Mouse (Mus musculus) Patski (cell line): ENCODE results near the gene Ubiad1. TPM values are rescaled to one million over a fixed set of nuclear protein-coding genes. Genes with fewer than 3 reads are reported as not detected.
A peak's percentile ranks its signal among the peaks of the same experiment; 100 is the strongest.

Experiments
- ATAC-seq: fragments of 100-300 bp; one replicate; pipeline ENCODE4 v1.8.0; 2021
- CTCF ChIA-PET: fragments of 350-600 bp; sonication (Branson Sonifier 250); formaldehyde crosslinking; loops from one replicate; lab custom pipeline; 2022; ENCODE audit warnings: inconsistent platforms; lab: Charles Lee
- POLR2A ChIA-PET: fragments of 350-600 bp; sonication (Branson Sonifier 250); formaldehyde crosslinking; loops from one replicate; lab custom pipeline; 2022; ENCODE audit warnings: antibody characterized with exemption, inconsistent platforms; lab: Charles Lee
- DNase-seq: peaks from one replicate; pipeline ENCODE4 v3.0.0-alpha.2; 2011; ENCODE audit warnings: low read depth, low spot score
- H3K27me3 ChIP-seq: fragments of 371-371 bp; one replicate; pipeline ENCODE4 v1.5.1; 2021
- CTCF ChIP-seq: fragments of 100-300 bp; IDR thresholded peaks from one replicate; pipeline ENCODE4 v1.5.1; 2021
- in situ Hi-C: fragments of 300-500 bp; cut with MboI; formaldehyde crosslinking; loops from 3 replicates; pipeline ENCODE4 v1.11.1; 2018; ENCODE audit warnings: low pct_unique_long_range_greater_than_20kb, mixed read lengths
- polyA plus RNA-seq: library from polyadenylated mRNA; unstranded; gene quantifications from one replicate; pipeline ENCODE4 v1.2.3, GENCODE M21; 2021

The Ubiad1 gene
- polyA plus RNA-seq, 1 experiment from 2014 or later = 18.0 TPM

GRCm38 (mm10) chr4:148405255-148405788 lies 39.2 kb downstream of the Ubiad1 start:
- no peak for DNase-seq
- CTCF ChIA-PET = interaction anchor here (2.0 kb wide), 1 partner anchor 25 kb away, joined by 6 read pairs; no protein-coding TSS in a partner anchor
- POLR2A ChIA-PET = no interaction called here
- ATAC-seq = no peak
- in situ Hi-C loops = no loop called here
- peaks cover 12% of the 10 kb centered on the region for H3K27me3 ChIP-seq
- TF ChIP-seq CTCF = no peak

DNA sequence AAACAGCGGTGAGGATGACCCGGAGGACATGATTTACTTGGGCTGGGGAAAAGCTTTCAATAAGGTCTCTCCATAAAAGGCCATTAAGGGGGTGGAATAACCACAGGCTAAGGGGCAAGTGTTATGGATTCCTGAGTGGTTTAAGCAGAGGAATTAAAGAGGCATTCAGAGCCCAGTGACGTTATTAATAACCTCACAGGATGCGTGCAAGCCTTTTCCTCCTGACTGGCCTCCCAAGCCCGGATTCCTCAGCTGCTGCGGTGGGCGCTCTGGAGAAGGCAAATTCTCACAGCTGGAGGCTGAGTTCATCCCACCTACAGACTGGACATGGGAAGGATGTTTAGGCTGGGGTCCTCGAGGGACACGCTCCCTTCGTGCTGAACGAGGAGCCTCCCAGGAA lies 39.8 kb downstream of the Ubiad1 start:
- POLR2A ChIA-PET = no interaction called here
- ATAC-seq = peak; percentile 65
- H3K27me3 ChIP-seq = peaks cover 12% of the 10 kb centered on the region
- in situ Hi-C loops = no loop called here
- TF ChIP-seq CTCF = no peak
- CTCF ChIA-PET = interaction anchor here (0.6 to 2.0 kb wide), 2 partner anchors 25 to 1889 kb away, joined by 3 to 6 read pairs; no protein-coding TSS in a partner anchor
- peak; percentile 30 for DNase-seq

DNA sequence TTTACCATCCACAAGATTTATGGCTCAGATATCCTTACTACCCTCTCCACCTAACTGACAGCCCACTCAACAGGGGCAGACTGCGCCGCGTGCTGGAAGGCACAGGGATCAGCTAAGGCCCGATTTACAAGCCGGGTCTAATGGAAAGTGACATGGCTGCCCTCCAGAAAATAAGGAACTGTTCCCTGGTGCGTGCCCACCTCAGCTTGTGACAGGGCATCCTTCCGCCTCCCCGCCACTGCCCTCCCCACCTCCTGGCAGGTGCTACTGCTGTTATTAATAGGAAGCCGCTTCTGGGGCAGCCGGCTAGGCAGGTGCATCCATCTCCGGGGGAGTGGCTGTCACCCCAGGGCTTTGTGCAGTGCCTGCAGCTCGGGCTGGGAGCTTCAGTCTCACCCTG lies 41.2 kb downstream of the Ubiad1 start:
- peaks cover 10% of the 10 kb centered on the region for H3K27me3 ChIP-seq
- in situ Hi-C loops = no loop called here
- CTCF ChIA-PET = interaction anchor here (2.0 kb wide), 1 partner anchor 27 kb away, joined by 6 read pairs; no protein-coding TSS in a partner anchor

DNA sequence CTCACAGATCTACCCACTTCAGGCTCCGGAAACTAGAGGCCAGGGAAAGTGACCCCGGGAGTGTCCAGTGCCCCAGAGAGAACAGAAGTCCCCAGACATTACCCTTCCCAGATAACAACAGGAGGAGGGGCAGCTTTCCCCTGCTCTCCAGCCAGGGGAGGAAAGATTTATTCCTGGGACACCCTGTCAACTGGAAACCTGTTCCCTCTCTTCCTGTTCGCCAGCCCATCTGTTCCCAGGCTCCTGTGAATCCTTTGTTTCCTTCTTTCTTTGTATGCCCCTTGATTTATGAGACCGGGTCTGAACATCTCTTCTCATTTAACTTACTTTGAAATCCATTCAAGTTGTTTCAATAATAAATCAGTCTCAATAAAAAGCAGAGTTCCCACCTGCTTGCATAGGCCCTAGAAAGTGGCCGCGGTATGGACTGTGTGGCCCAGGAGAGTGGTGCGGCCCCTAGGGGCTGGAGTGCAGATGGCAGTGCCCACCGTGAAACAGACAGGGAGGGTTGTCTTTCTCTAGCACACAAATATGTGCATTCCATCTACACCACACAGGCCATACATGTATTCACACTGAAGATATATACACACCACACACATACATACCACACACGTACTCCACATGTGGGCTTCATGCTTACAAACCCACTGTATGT lies 45.0 kb downstream of the Ubiad1 start:
- ATAC-seq (no peak), DNase-seq (no peak)
- in situ Hi-C loops = no loop called here
- no peaks in the 10 kb centered on the region for H3K27me3 ChIP-seq
- CTCF ChIA-PET = no interaction called here
- POLR2A ChIA-PET = no interaction called here
- no peak for TF ChIP-seq CTCF

More for the DNA sequence above, 41.2 kb downstream of the Ubiad1 start:
- DNase-seq (no peak), ATAC-seq (no peak)
- no peak for TF ChIP-seq CTCF
- POLR2A ChIA-PET = no interaction called here

DNA sequence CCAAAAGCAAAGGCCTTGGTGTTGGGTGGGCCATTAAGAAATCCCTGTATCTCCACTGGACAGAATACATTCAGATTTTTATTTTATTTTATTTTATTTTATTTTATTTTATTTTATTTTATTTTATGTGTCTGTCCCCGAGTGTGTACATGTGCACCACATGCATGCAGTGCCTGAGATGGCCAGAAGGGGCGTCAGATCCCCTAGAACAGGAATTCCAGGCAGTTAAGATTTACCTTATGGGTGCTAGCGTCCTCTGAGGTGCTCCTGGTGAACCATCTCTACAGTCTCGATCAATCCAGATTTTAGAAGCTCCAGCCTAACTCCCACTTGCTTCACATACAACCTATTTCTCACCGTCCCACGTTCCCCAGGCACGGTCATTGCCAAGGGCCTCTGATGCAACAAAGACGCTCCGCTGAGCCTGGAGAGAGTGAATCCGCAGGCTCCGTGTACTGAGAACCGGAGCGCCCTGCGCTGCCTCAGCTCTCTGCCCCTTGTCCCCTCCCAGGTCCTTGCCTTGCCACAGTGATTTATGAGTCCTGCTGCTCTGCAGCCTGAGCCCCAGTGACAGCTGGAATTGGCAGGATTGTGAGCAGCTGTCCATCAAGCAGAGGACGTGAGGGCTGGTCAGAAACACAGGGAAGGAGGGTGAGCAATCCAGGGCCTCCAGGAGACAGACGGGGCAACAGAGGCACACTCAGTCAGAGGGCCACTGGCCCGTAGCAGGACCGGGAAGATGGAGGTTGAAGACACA lies 46.9 kb downstream of the Ubiad1 start:
- no peaks in the 10 kb centered on the region for H3K27me3 ChIP-seq
- ChIA-PET CTCF (no interaction called here), POLR2A (no interaction called here)
- no peak for TF ChIP-seq CTCF
- ATAC-seq (no peak), DNase-seq (no peak)
- in situ Hi-C loops = no loop called here

DNA sequence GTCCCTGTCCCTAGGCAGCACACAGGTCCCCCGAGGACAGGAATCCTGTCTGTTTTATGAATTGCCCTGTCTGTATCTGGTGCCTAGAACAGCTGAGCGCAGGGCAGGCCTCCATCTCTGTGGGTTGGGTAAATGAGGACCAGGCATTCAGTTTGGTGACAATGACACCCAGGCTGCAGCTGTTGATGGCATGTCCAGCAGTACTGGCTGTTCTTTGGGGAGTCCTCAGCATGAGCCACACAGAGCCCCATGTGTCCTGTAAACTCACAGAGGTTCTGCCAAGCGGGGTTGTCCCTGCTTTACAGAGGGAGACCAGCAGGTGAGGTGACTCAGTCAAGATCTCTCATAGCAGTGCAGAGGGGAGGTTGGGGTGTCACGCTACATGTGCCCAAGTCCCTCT lies 47.5 kb downstream of the Ubiad1 start:
- H3K27me3 ChIP-seq = no peaks in the 10 kb centered on the region
- in situ Hi-C loops = no loop called here
- no peak for TF ChIP-seq CTCF
- DNase-seq = no peak
- ChIA-PET CTCF (no interaction called here), POLR2A (no interaction called here)
- ATAC-seq = no peak

DNA sequence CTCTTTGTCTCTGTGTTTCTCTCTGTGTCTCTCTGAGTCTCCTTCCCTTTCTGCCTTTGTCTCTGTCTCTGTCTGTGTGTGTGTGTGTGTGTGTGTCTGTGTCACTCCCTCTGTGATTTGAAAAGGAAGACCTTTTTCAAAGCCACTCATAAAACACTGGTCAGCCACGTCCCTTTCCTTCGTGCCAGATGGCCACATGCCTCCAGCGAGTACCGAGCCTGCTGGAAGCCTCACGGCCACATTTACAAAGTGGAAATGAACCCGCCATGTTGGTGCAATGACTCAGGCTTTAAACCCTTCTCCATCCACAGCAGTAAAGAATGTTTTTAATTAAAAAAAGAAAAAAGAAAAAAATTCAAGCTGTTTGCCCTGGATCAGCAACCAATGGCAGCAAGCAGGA lies 48.7 kb downstream of the Ubiad1 start:
- CTCF ChIA-PET = no interaction called here
- POLR2A ChIA-PET = no interaction called here
- no peak for ATAC-seq
- no peak for DNase-seq
- no peaks in the 10 kb centered on the region for H3K27me3 ChIP-seq
- in situ Hi-C loops = no loop called here
- no peak for TF ChIP-seq CTCF

- ChIA-PET POLR2A (no interaction called here), CTCF (no interaction called here)
- DNase-seq (no peak), ATAC-seq (no peak)
- in situ Hi-C loops = no loop called here
- no peak for TF ChIP-seq CTCF
- no peaks in the 10 kb centered on the region for H3K27me3 ChIP-seq
Observed at GRCm38 (mm10) chr4:148395198-148395597, 49.4 kb downstream of the Ubiad1 start.

GRCm38 (mm10) chr4:148391714-148392310 lies 52.8 kb downstream of the Ubiad1 start:
- DNase-seq (no peak), ATAC-seq (no peak)
- in situ Hi-C loops = no loop called here
- CTCF ChIA-PET = no interaction called here
- no peak for TF ChIP-seq CTCF
- no peaks in the 10 kb centered on the region for H3K27me3 ChIP-seq
- POLR2A ChIA-PET = no interaction called here

DNA sequence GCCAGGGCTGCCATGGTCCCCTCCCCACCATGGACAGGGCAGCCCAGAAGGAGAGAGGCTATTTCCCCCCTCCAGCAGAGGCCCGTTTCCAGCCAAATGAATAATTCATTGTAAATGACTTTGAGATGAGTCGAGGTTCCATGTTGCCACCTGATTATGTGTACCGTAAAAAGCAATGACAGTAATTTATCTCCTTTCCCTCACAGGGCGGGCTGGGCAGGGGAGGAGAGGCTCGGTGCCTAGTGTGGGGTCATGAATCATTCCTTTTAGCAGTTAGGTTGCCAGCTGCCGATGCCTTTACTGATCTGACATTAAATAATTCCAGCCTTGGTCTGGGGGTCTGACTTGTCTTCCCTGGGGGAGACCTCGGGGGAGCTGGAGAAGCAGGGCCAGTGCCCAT lies 54.9 kb downstream of the Ubiad1 start:
- TF ChIP-seq CTCF = no peak
- in situ Hi-C loops = no loop called here
- ChIA-PET POLR2A (no interaction called here), CTCF (no interaction called here)
- ATAC-seq (no peak), DNase-seq (peak; percentile 17)
- H3K27me3 ChIP-seq = no peaks in the 10 kb centered on the region

DNA sequence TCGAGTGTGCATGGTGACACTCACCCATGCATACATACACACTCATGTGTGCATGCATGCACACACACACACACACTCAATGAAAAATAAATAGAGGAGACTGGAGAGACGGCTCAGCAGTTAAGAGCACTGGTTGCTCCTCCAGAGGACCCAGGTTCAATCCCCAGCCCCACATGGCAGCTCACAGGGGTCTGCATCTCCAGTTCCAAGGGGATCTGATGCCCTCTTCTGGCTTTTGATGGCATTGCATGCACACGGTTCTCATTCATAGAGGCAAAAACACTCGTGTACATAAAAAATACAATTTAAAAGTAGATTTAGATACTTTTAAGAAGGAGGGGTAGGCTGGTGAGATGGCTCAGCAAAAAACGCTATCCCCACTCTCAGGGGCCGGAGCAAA lies 55.5 kb downstream of the Ubiad1 start:
- peaks cover 6% of the 10 kb centered on the region for H3K27me3 ChIP-seq
- no peak for DNase-seq
- TF ChIP-seq CTCF = no peak
- ATAC-seq = no peak
- POLR2A ChIA-PET = no interaction called here
- in situ Hi-C loops = no loop called here
- CTCF ChIA-PET = no interaction called here
